Mouse (Mus musculus): Measurements from ENCODE around the gene Olfr374.

DNA sequence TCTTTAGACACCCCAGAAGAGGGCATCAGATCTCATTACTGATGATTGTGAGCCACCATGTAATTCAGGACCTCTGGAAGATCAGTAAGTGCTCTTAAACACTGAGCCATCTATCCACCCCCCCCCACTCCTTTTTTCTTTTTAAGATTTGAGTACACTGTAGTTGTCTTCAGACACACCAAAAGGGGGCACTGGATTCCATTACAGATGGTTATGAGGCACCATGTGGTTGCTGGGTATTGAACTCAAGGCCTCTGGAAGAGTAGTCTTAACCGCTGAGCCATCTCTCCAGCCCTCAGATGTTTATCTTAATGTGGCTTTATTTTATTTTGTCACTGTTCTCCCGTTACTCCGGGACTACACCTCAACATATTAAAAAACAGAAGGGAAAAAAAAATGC is 53.2 kb downstream of the Olfr374 start:
- TF ChIP-seq CTCF (IDR thresholded peaks at IDR 0.05; ENCODE audit: control insufficient read depth, insufficient read depth, insufficient read length) (no peak), USF1 (IDR thresholded peaks at IDR 0.05; ENCODE audit: low read depth) (no peak), MYOG (IDR thresholded peaks at IDR 0.05; ENCODE audit: control insufficient read depth, extremely low read depth, insufficient read length) (no peak)

Data from C2C12 (cell line).